Mouse (Mus musculus) neural tube, embryonic 12.5 days (tissue): Measurements from ENCODE around the gene Bnipl. TPM values are rescaled to one million over a fixed set of nuclear protein-coding genes. Genes with fewer than 3 reads are reported as not detected.

Experiments
- polyA plus RNA-seq: library from polyadenylated mRNA; unstranded; fragments of >200 nt; fragmentation: Nextera tagmentation; extraction: Ambion mirVana; gene quantifications from 2 replicates; pipeline ENCODE4 v1.2.1, GENCODE M21; 2016

Gene Bnipl
- polyA plus RNA-seq, 1 experiment from 2014 or later: 0.28 TPM

Other genes starting within 250 kb of the Bnipl start
- 33.2 and 34.9 TPM in 2 replicates for gene Zfp687, start 235.7 kb downstream of the Bnipl start, polyA plus RNA-seq
- 286 and 291 TPM in 2 replicates for gene Psmd4, start 208.6 kb downstream of the Bnipl start, polyA plus RNA-seq
- gene Pip5k1a, start 144.3 kb downstream of the Bnipl start, polyA plus RNA-seq: 20.4 and 22.8 TPM in 2 replicates
- 227 and 232 TPM in 2 replicates for gene Vps72, start 140.2 kb downstream of the Bnipl start, polyA plus RNA-seq
- gene Tmod4, start 126.7 kb downstream of the Bnipl start, polyA plus RNA-seq: 1.3 and 1.6 TPM in 2 replicates
- gene Scnm1, start 117.2 kb downstream of the Bnipl start, polyA plus RNA-seq: 86.5 and 91.3 TPM in 2 replicates
- gene Lysmd1, start 117.1 kb downstream of the Bnipl start, polyA plus RNA-seq: 24.5 and 24.8 TPM in 2 replicates
- gene Tnfaip8l2, start 108.8 kb downstream of the Bnipl start, polyA plus RNA-seq: 2.7 and 3.3 TPM in 2 replicates
- 58.3 and 65.2 TPM in 2 replicates for gene Sema6c, start 90.7 kb downstream of the Bnipl start, polyA plus RNA-seq
- gene Gabpb2, start 33.3 kb downstream of the Bnipl start, polyA plus RNA-seq: 6.7 and 7.8 TPM in 2 replicates
- gene Cdc42se1, start 22.5 kb downstream of the Bnipl start, polyA plus RNA-seq: 85.3 and 85.9 TPM in 2 replicates
- 149 and 166 TPM in 2 replicates for gene Mllt11, start 19.0 kb downstream of the Bnipl start, polyA plus RNA-seq
- 0.28 TPM in 1 of 2 replicates, not detected in the other for gene Gm128, start 9.6 kb downstream of the Bnipl start, polyA plus RNA-seq
- gene Mindy1, start 30.2 kb upstream of the Bnipl start, polyA plus RNA-seq: 51.3 and 51.5 TPM in 2 replicates
- gene Prune1, start 30.9 kb upstream of the Bnipl start, polyA plus RNA-seq: 34.9 and 36.1 TPM in 2 replicates
- 0.94 and 1.2 TPM in 2 replicates for gene Anxa9, start 56.0 kb upstream of the Bnipl start, polyA plus RNA-seq
- gene Cers2, start 63.6 kb upstream of the Bnipl start, polyA plus RNA-seq: 104 and 110 TPM in 2 replicates
- gene Setdb1, start 106.0 kb upstream of the Bnipl start, polyA plus RNA-seq: 48.9 and 57.2 TPM in 2 replicates
- not detected in 2 replicates for gene 4930558C23Rik, start 151.6 kb upstream of the Bnipl start, polyA plus RNA-seq
- gene Arnt, start 183.2 kb upstream of the Bnipl start, polyA plus RNA-seq: 28.9 and 33.2 TPM in 2 replicates
- 9.2 and 12.3 TPM in 2 replicates for gene Ctsk, start 248.1 kb upstream of the Bnipl start, polyA plus RNA-seq